Mouse (Mus musculus): ENCODE data around the gene Ankfn1.

DNA sequence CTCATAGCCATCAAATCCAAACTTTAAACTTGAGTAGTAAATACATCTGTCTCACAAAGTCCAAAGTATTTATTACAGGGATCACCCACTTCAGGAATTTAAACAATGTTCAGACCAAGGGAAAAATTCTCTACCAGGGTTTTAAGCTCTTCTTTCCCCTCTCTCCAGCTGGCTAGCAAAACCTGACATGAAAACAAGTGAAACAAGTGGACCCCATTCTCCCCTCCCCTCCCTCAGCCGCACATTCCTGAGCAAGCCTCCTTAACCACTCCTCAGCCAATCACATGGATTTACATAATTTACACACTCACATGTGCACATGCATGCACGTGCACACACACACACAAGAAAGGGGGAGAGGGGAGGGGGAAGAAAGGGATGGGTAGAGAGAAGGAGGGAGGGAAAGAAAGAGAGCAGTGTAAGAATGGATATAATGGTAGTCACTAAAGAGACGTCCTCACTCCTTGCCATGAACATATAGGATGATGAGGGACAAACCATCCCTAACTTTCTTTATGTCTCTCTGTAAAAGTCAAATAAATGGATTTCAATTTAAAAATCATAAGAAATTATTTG is 104.9 kb downstream of the Ankfn1 start:
- no peak for TF ChIP-seq POLR2A (IDR thresholded peaks at IDR 0.05; ENCODE audit: insufficient read length, low read depth)
- TF ChIP-seq TCF12 (IDR thresholded peaks at IDR 0.05; ENCODE audit: insufficient read depth, poor library complexity, severe bottlenecking), result no peak
- TF ChIP-seq MYOG (IDR thresholded peaks at IDR 0.05; ENCODE audit: control insufficient read depth in 1 of 3, insufficient read depth in 1 of 3, insufficient read length in 2 of 3, low read depth in 2 of 3), result no peak
